Mouse (Mus musculus) frontal cortex, adult 2 months (tissue): ENCODE measurements around the gene Ehf. TPM values are rescaled to one million over a fixed set of nuclear protein-coding genes. Genes with fewer than 3 reads are reported as not detected.

ENCODE experiments used
- DNase-seq, 2 experiments: peaks; one replicate each; pipeline ENCODE4 v3.0.0; 2022; ENCODE audit warnings: low spot score in 1 of 2; ENCODE audit errors: extremely low spot score in 1 of 2
- polyA plus RNA-seq: library from polyadenylated mRNA; depleted of rRNA; stranded (reverse); fragments of >200 nt; gene quantifications from 2 replicates; pipeline ENCODE4 v1.2.3, GENCODE M21; 2012; rRNA removed

The Ehf gene
- polyA plus RNA-seq: 0.13 and 0.14 TPM in 2 replicates

GRCm38 (mm10) chr2:103303132-103303531 is at the start of gene Ehf:
Gene Ehf, minus strand, starts transcription at chr2:103303278.
- no peak for DNase-seq

DNA sequence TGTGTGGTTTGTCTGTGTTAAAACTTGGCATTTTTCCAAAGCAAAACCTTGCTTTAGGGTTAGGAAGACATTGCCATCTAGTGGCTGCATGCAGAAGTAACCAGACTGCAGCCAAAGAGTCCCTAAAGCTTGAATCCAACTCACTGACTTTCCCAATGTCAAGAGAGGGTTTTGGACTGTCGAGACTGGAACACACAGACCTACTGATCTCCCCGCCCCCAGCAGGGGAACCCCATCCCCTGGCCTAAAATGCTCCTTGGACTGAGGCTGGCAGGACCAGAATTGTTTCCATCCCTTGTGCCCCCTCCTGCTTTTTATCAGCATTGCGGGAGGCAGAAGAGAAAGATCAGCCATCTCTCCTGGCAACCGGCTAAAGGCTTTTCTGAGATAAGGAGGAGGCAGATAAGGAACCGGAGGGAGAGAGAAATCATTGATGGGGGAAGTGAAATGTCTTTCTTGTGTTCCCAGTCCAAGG is 44.4 kb upstream of the Ehf start:
- DNase-seq: peak; percentile 31 to 84

DNA sequence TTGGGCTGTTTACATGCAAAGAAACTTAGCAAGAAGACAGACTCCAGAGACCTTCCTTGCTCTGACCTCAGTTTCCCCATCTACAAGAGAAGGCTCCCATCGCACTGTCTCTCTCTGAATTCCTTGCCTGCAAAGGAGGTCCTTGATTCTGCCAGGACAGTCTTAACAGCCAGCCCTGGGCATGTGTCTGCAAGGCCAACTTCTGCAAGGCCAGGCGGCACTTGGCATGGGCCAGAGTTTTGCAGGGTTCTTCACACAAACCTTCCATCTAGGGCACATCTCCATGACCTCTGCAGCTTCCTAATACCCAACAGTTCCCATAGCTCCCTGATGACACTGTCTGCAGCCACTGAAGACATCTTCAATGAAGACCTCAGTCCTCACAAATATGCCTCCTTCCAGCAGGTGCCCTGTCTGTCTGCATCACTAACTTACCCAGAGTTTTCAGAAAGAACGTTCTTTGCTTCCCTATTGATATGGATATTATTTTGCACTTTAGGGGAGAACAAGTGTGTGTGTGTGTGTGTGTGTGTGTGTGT is 43.7 kb upstream of the Ehf start:
- DNase-seq: no peak

DNA sequence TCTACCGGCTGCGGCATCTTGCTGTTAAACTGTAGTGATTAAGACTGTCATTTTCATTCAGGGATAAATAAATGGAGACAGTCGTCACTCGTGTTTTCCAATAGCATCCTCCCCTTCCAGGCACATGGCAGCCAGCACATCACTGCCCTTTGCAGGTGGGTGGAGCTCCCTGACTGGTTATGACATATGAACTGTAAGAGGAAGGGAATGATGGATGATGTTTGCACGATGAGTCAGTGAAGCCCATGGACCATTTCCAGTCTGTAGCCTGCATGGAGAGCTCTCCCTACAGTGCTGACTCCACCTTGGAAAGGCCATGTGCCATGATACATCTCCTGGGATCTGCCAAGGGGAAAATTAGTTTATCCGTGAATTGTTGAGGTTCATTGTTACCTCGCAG is 40.5 kb upstream of the Ehf start:
- DNase-seq: no peak

GRCm38 (mm10) chr2:103342123-103342522 is 39.0 kb upstream of the Ehf start:
- no peak for DNase-seq

GRCm38 (mm10) chr2:103341375-103341971 is 38.4 kb upstream of the Ehf start:
- no peak for DNase-seq

- no peak for DNase-seq
Observed at GRCm38 (mm10) chr2:103338706-103339105, 35.6 kb upstream of the Ehf start.

- DNase-seq: no peak
Observed at GRCm38 (mm10) chr2:103337370-103337769, 34.3 kb upstream of the Ehf start.

DNA sequence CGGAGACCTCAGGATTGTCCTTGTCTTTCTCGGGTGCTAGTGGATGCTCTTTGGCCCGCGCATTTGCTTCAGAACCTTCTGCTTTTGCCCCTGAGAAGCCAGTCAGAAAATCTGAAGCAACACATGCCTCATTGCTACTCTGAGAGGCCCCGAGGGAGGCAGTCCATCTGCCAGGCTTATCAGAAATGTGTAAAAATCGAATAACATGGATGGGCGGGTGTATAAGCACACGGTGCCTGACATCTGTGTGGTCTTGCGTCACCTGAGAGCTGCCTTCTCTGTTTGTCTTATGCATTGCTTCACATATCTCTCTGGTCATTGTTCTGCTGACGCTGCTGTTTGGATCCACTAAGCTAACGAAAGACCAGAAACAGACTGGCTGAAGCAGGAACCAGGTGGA is 33.5 kb upstream of the Ehf start:
- no peak for DNase-seq

GRCm38 (mm10) chr2:103336000-103336399 is 32.9 kb upstream of the Ehf start:
- no peak for DNase-seq

DNA sequence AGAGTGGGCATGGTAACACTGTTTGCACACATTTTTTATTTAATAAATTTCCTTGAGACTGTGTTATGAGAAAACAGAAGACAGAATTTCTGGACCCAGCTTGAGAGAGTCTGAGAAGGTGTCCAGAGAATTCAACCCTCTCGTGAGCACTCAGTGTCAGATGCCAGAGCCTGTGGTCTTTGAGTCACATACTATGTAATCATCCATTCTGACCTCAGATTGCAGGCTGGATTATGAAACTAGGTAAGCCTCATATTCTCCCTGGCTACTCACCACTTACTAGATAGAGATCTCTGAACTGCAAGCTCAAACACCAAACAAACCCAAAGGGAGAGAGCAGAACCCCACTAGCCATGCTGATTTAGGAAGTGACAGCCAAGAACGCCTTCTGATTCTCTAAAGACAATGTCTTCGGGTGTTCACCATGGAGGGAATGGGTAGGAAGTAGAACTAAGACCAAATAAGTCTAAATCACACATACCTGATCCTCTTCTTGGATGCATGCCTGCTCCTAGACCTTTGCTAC is 28.7 kb upstream of the Ehf start:
- no peak for DNase-seq

GRCm38 (mm10) chr2:103328731-103329130 is 25.7 kb upstream of the Ehf start:
- no peak for DNase-seq

- no peak for DNase-seq
Observed at GRCm38 (mm10) chr2:103325301-103326048, 22.4 kb upstream of the Ehf start.

DNA sequence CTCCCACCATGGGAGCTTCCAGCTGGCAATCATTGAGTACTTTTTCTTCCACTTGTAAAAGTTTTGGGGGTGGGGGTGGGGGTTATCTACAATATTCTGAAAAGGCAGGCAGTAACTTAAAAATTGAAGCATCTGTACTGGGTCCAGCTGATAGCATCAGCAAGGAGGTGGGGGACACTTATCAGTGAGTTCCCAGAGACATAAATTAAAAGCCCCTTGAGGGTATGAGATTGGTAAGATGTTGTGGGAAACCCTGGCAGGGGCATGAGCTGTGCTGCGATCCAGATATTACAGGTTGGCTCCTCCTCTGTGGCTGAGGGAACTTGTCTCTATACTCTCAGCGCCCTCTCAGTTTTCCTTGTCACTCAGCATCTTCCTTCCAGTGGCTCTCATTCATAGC is 21.2 kb upstream of the Ehf start:
- no peak for DNase-seq

DNA sequence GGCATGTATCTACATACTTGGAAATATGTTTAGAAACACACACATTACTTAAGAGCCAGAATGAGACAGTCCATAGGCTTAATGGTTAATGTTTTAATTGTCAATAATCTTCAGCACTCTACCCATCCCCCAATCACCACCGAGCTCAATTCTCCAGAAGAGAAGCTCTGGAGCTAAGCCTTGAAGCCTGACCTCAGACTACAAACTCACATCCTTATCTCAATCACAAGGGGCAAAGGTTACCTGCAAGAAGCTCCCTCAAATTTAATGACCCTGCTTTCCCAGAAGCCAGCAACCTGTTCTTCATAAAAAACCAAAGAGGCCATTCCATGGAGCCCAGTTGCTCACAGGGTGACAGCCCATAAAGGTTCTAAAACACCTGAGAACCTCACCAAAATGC is 19.1 kb upstream of the Ehf start:
- no peak for DNase-seq

DNA sequence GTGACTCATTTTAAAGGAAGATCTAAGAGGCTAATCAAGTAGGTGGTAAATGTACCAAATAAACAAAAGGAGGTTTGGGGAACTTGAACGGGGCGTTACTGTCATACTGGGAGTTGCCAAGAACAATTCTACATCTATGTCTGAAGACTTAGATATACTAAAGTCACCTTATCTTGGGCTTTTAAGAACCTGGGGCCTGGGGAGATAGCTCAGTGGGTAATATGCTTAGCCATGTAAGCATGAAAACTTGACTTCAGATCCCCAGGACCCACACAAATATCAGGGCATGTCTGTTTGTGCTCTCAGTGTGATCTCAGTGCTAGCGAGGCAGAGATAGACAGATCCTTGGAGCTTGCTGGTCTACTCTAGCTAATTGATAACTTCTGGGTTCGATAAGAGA is 18.6 kb upstream of the Ehf start:
- DNase-seq: no peak

DNA sequence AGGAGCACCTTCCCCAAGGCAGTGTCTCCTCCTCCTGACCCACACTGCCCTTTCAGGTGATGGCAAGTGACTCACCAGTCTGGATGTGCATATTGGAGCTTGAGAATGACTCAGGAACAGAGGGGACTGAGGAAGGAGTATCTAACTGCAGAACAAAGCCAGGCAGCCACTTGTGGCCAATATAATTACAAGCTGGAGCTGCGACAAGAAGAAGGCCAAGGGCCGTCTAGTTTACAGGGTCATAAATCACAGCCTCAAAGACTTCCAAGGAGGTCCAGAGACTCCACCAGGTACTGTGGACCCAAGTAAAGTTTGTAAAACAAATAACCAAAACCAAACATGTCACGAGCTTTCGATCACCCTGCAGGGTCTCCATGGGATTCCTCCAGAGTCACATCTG is 10.9 kb upstream of the Ehf start:
- DNase-seq: no peak

DNA sequence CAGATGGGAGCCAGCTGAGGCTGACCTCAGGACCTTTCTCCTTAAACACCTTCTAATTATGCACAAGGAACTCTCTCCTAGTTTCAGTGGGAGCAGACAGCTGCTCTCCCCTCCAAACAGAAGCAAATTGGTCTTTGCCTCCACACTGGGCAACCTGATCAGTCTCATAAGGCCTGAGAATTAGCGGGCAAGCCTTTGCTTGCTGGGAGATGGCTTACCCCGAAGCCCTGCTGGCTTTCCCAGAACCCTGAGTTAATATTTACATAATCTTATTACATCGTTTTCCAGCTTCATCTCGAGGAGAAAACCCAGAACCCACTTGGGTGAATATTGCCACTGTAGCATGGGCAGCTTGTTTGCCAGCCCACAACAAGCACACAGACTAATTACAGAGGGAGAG is 9.6 kb upstream of the Ehf start:
- no peak for DNase-seq

DNA sequence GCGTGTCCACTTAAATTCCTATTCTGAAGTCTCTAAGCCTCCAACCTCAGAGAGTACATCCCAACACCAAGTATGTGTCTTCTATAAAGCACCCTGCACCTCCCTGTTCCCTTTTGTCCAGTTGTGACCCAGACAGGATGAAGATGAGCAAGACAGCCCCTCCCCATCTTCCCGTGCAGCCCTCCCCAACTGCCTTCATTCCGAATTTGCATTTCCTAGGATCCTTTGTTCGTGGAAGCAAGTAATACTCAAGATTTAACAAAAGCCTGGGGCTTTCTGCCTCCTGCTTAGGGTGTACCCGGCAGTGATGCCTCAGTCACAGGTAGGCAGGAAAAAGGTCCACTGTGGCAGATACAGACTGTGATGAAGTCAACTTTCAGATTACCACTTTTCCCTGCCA is 7.6 kb upstream of the Ehf start:
- DNase-seq: no peak

DNA sequence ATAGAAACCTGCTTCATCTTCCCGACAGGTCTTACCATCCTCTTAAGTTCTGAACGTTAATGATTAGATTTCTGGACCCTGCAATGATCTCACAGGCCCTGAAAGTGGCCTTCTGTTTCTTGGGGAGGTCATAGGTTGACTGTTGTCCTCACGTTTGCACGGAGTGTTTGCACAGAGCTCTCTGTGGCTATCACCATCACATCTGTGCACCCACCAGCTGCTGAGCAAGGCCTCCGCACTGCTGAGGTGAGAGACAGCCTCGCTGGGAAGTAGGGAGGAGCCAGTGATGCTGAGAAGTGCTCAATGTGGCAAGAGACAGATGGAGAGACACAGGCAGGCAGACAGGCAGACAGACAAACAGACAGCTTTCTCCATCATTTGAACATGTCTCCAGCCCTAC is 3.6 kb upstream of the Ehf start:
- no peak for DNase-seq

DNA sequence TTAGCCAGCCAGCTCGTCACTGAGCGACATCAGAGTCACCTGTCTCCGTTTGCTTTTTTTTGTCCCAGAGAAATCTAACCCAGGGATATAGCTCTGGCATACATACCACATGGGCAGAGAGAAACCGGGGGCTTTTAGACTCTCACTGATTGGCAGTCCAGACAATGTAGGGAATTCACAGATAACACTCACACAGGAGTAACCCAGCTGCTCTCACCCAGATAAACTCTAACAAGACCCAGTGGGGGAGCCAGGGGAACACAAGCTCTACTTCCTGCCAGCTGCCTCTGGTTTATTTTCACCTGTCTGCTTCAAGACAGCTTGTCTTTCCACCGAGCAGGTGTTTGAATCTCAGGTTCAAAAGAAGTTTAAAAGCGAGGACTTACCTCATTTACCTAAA is 409 bp downstream of the Ehf start:
- DNase-seq: no peak
